Mouse (Mus musculus): ENCODE results near the gene Gpr180.
A peak's percentile ranks its signal among the peaks of the same experiment; 100 is the strongest.
"Not testable (repeated sequence)": the region's sequence is repeated elsewhere in the genome, so short reads cannot be mapped to it uniquely, and the experiment has no call there.

Gene Gpr180

GRCm38 (mm10) chr14:118152294-118152651 lies 15.3 kb downstream of the Gpr180 start:
- DNase-seq (ENCODE audit: low spot score) = no peak

GRCm38 (mm10) chr14:118156056-118156455 lies 19.1 kb downstream of the Gpr180 start:
- DNase-seq (ENCODE audit: low spot score) = not testable (repeated sequence)

- no peak for DNase-seq (ENCODE audit: low spot score)
Measured at GRCm38 (mm10) chr14:118156740-118157139, 19.8 kb downstream of the Gpr180 start.

DNA sequence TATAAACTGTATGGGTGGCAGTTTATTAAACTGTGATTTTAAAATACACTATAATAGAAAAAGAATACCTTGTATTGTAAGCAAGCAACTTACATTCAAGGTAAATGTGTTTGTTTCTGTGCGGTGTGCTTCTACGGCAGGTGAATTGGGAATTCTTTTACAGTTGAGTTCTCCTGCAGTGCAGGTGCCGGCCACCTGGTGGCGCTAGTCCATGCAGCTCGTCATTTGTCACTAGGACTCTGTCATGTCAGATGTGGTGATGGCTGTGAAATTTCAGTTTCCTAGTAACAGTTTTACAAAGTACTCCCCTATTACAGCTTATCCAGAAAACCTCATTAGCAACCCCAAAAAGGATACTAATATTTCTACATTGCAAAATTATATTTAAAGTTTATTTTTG lies 20.2 kb downstream of the Gpr180 start:
- peak; percentile 76 for DNase-seq (ENCODE audit: low spot score)

DNA sequence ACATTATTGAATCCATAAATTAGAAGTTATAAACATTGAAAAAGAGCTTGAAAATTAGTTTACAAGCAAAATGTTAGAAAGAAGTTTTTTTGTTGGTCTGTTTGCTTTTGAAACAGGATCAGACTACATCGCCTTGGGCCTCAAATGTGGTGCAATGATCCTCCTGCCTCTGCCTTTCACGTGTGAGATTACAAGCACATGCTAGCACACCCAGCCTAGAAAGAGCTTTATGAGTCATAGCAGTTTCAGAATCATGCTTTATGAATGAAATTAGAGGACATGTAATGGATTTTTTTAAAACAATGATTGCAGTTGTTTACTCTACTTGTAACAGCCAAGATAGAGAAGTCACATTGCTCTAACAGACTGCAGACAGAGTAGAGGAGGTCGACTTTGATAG lies 24.8 kb downstream of the Gpr180 start:
- no peak for DNase-seq (ENCODE audit: low spot score)

DNA sequence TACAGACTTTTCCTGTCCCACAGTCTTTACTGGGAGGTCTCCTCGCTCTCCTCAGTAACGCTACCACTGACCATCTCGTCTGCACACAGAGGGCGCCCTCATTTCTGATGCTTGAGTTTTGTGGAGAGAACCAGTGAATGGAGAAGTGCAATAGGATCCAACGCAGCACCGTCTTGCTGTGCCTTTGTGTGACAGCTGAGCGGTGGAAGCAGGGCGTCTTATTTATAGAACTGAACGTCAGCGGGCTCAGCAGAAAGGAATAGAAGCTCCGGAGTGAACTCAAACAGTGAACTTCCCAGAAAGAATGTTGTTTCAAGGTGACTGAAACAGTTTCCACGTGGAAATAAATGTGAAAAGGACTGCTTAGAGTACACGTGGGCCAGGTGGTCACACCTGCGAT lies 25.7 kb downstream of the Gpr180 start:
- no peak for DNase-seq (ENCODE audit: low spot score)

DNA sequence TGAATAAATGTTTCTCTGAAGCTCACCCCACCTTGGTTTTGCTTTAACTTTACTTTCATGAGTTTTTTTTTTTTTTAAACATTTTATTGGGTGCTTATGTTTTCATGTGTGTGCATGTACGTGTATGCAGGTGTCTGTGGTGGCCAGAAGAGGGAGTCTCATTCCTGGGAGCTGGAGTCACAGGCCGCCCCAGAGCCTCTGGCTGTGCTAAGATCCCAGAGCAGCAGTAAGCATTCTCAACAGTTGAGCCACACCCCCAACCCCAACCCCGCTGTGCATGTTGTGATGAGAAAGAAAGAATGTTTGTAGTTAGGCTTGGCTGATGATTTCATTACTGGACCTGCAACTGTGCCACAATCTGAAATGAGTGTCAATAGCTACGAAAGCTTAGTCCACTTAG lies 31.8 kb downstream of the Gpr180 start:
- no peak for DNase-seq (ENCODE audit: low spot score)

DNA sequence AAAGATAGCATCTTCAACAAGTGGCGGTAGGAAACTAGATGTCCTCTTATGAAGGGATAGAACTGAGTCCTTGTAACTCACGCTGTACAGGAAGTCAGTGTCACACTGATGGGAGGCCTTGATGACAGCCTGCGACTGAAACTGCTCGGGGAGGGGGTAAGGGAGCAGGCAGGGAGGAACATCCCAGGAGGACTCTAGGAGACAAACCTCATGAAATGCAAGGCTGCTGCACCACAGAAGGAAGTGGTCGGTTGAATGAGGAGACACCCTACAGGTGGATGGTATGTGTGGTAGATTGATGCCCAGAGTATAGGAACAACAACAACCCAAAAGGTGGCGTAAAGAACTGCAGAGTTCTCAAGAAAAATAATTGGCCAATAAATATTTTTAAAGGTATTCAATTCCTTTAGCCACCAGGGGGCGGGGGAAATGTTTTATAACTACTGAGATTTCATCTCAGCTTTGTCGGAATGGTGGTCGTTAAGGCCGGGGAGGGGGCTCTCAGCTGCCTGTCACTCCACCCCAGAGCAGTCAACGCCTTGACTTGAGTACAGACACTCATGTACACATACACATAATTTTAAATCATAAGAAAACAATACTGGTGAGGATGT lies 36.7 kb downstream of the Gpr180 start:
- peak; percentile 31 for DNase-seq (ENCODE audit: low spot score)

DNA sequence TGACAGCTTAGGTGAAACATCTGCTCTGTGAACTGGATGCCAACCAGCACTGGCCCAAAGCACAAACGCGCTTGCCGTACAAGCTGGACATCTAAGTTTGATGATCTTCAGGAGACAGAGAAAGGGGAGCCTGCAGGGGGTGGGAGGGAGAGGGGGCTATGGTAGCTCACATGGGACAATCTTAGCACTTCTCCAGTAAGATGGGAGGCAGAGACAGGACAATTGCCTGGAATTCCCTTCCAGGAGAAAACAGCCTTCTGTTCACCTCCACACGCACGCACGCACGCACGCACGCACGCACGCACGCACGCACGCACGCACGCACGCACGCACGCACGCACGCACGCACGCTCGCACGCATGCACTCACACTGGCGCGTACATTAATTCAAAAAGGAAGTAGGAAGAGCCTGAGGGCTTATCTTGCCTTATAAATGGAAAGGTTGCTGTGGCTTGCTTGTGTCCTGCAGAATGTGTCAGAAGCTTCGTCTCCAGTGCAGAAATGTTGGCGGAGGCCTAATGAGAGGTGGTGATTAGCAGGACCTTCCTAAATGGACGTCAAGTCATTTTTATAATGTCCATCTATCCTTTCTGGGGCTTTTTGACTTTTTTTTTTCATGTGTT lies 38.2 kb downstream of the Gpr180 start:
- DNase-seq (ENCODE audit: low spot score) = no peak

- DNase-seq (ENCODE audit: low spot score) = no peak
Measured at GRCm38 (mm10) chr14:118175694-118176085, 38.7 kb downstream of the Gpr180 start.

- DNase-seq (ENCODE audit: low spot score) = no peak
Measured at GRCm38 (mm10) chr14:118179251-118179650, 42.3 kb downstream of the Gpr180 start.

DNA sequence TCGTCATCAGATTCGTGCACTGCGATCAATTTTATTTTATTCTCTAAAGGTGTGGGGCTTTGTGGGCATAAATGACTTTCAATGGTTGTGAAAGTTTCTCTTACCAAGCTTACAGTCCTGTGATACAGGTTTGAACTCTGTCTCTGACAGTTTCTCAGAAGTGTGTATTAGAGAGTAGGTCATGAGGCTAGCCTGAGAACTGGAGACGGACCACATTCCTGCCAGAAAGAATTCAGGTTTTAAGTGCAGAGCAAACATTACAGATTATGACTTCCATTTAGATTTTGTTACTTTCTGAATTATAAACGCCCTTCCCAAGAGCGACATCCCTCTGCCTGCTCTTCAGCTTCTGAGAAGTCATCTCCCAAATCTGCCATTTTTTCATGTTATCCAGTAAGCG lies 42.7 kb downstream of the Gpr180 start:
- no peak for DNase-seq (ENCODE audit: low spot score)

GRCm38 (mm10) chr14:118180117-118180557 lies 43.2 kb downstream of the Gpr180 start:
- peak; percentile 76 for DNase-seq (ENCODE audit: low spot score)

- peak; percentile 70 for DNase-seq (ENCODE audit: low spot score)
Measured at GRCm38 (mm10) chr14:118180711-118181177, 43.8 kb downstream of the Gpr180 start.

- no peak for DNase-seq (ENCODE audit: low spot score)
Measured at GRCm38 (mm10) chr14:118191442-118191841, 54.5 kb downstream of the Gpr180 start.

DNA sequence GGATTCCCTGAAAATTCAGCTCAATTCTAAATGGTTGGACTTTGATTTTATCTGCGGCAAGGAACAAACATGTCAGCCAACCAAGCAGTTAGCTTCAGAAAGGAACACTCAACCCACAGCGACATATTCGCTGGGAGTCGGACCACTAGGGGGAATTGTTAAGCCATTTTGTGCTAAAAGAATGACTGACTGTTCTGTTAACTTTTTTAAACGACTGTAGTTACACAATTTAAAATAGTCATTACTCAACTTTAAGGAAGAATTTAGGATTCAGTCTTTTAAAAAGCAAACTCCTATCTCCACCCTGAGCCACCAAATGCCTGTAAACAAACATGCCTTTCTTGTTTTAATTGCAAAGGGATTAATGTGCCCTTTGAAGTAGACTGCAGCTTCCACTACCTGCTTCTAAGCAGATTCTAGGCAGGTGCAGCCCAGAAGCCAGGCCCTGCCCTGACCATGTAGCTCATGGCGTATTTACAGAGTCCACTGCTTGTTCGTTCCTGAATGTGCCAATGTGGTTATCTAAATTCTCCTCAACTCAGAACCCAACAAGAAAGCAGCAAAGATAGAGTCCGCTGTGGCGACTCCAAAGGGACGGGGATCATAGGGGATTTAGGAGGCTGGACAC lies 56.2 kb downstream of the Gpr180 start:
- DNase-seq (ENCODE audit: low spot score) = no peak

GRCm38 (mm10) chr14:118193663-118194062 lies 56.7 kb downstream of the Gpr180 start:
- DNase-seq (ENCODE audit: low spot score) = peak; percentile 30

DNA sequence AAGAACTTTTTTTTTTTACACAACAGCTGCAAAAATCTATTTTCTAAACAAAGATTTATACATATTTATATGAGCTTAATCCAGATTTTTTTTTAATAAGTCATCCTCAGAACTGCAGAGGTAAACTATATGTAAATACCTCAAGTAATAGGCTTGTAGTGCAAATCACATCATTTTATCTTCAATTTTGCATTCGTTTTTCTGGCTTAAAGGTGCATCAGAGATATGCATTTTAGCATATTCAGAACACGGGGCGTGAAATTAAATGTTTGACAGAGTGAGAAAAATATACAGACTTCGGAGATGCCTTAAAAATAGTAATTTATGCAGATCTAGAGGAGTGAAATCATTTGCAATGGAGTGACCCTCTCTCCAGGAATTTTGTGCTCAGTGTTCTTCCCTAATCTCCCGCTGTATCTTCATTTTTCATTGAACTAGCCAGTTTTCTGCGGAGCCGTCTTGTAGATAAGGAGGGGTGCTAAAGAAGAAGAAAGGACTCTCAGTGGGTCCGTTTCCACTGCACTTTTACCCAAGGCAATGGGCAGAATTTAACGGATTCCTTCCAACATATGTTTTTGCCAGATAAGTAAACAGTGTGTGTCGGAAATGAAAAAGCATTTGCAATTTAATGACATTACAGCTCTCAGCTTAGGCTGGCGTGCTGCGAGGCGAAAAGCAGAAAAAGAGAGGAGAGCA lies 57.4 kb downstream of the Gpr180 start:
- DNase-seq (ENCODE audit: low spot score) = no peak

DNA sequence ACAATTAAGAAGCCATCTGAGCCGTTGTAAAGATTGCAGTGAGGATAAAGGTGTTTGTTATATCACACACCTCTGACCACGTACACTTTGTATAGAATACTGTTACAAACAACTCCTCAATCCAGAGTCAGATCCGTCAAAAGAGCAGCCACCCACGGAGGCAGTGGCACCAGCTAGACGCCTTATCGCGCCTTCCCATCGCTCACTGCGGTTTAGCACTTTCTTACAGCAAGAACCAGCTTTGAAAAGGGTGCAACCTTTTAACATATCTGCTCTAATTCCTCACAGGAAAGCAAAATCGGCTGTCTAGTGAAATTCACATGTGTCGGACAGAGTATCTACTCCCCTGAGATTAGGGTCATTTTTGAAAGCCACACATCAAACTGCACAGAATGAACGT lies 60.1 kb downstream of the Gpr180 start:
- no peak for DNase-seq (ENCODE audit: low spot score)

DNA sequence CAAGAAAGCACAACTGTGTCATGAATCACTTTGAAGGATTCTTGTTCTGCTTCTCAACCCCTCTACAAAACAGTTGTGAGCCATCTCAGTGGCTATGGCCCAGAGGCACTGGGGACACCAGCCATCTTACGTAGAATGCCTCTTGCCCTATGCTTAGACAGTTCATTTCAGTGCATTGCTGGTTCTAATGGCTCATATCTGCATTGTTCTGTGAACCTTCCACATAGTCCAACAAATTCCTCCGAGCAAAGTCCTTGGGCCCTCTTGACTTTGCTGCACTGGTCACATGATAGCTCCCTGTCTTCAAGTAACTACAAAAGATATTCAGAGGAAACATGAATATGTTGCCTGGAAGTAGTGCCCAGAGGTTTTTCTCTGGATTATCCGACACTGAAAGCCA lies 63.8 kb downstream of the Gpr180 start:
- no peak for DNase-seq (ENCODE audit: low spot score)

DNA sequence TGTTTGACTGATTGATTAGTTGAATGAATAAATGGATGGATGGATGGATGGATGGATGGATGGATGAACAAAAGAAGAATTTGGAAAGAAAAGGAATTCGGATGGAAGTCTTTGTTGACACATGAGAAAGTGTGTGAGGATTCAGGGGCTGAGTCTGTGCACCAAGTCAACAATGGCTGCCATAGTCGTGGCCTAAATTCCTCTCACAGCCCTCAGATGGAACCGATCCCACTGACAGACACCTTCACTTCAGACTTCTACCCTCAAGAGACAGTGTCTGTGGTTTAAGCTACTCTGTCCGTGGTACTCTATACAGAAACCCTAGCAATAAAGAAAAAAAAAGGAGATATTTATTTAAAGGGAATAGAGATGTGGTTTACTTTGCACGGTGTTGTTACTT lies 65.0 kb downstream of the Gpr180 start:
- DNase-seq (ENCODE audit: low spot score) = no peak

GRCm38 (mm10) chr14:118203031-118203430 lies 66.1 kb downstream of the Gpr180 start:
- no peak for DNase-seq (ENCODE audit: low spot score)

GRCm38 (mm10) chr14:118207347-118207746 lies 70.4 kb downstream of the Gpr180 start:
- no peak for DNase-seq (ENCODE audit: low spot score)

Measured in retina, embryonic 14.5 days (tissue).